Mouse (Mus musculus): ENCODE results near the gene Fbxo39. TPM values are rescaled to one million over a fixed set of nuclear protein-coding genes. Genes with fewer than 3 reads are reported as not detected.

The Fbxo39 gene
- total and polyA plus RNA-seq, 3 experiments = not detected

GRCm38 (mm10) chr11:72302230-72302629 lies 12.0 kb upstream of the Fbxo39 start:
- Histone ChIP-seq H3K9me3 (replicated peaks; ENCODE audit: insufficient read depth, low read length) (no peaks in the 10 kb centered on the region), H3K27me3 (ENCODE audit: control insufficient read depth in 1 of 2, insufficient read depth in 2 of 2, low read length in 2 of 2) (no peaks in the 10 kb centered on the region), H3K4me3 (ENCODE audit: control insufficient read depth in 1 of 2, insufficient read depth in 1 of 2, low read depth in 2 of 2, low read length in 2 of 2) (peak overlapping the region; percentile 64 to 100; a peak in 2 of 4 replicates), H3K27ac (ENCODE audit: control insufficient read depth, low read depth, low read length) (no peak overlapping the region), H3K36me3 (ENCODE audit: control insufficient read depth in 1 of 2, insufficient read depth in 2 of 2, low read length in 2 of 2) (no peaks in the 10 kb centered on the region), H3K79me2 (ENCODE audit: control insufficient read depth, insufficient read depth, low read length, poor library complexity) (no peaks in the 10 kb centered on the region; the same call in 1 of the 2 replicates), H3K4me1 (ENCODE audit: control insufficient read depth in 1 of 2, insufficient read depth in 2 of 2, low read length in 2 of 2) (peaks cover 7 to 14% of the 10 kb centered on the region in 2 experiments; a peak in 3 of 4 replicates), H3K9ac (ENCODE audit: control insufficient read depth, low read depth, low read length, poor library complexity, severe bottlenecking) (no peak overlapping the region)
- DNase-seq (ENCODE audit: low read depth, low spot score) = peak; percentile 1
- TF ChIP-seq ZMIZ1 (IDR thresholded peaks at IDR 0.05; ENCODE audit: low read depth, low read length) (no peak), HCFC1 (IDR thresholded peaks at IDR 0.05; ENCODE audit: low read depth, low read length) (no peak), ETS1 (IDR thresholded peaks at IDR 0.05; ENCODE audit: low read depth, low read length) (no peak), USF1 (IDR thresholded peaks at IDR 0.05; ENCODE audit: low read depth, low read length) (no peak)

GRCm38 (mm10) chr11:72307461-72307860 lies 6.8 kb upstream of the Fbxo39 start:
- Histone ChIP-seq H3K4me1 (ENCODE audit: control insufficient read depth in 1 of 2, insufficient read depth in 2 of 2, low read length in 2 of 2) (peaks cover 6 to 38% of the 10 kb centered on the region in 2 experiments), H3K9ac (ENCODE audit: control insufficient read depth, low read depth, low read length, poor library complexity, severe bottlenecking) (no peak overlapping the region), H3K36me3 (ENCODE audit: control insufficient read depth in 1 of 2, insufficient read depth in 2 of 2, low read length in 2 of 2) (peaks cover 0 to 23% of the 10 kb centered on the region in 2 experiments; a peak in 2 of 4 replicates), H3K4me3 (ENCODE audit: control insufficient read depth in 1 of 2, insufficient read depth in 1 of 2, low read depth in 2 of 2, low read length in 2 of 2) (no peak overlapping the region), H3K79me2 (ENCODE audit: control insufficient read depth, insufficient read depth, low read length, poor library complexity) (no peaks in the 10 kb centered on the region), H3K27me3 (ENCODE audit: control insufficient read depth in 1 of 2, insufficient read depth in 2 of 2, low read length in 2 of 2) (no peaks in the 10 kb centered on the region), H3K9me3 (replicated peaks; ENCODE audit: insufficient read depth, low read length) (no peaks in the 10 kb centered on the region), H3K27ac (ENCODE audit: control insufficient read depth, low read depth, low read length) (no peak overlapping the region)
- no peak for DNase-seq (ENCODE audit: low read depth, low spot score)
- TF ChIP-seq MYB (IDR thresholded peaks at IDR 0.05; ENCODE audit: low read depth, low read length) (no peak), UBTF (IDR thresholded peaks at IDR 0.05; ENCODE audit: borderline replicate concordance, insufficient read depth, low read depth, low read length) (no peak), TAL1 (IDR thresholded peaks at IDR 0.05; ENCODE audit: low read length) (no peak), JUND (IDR thresholded peaks at IDR 0.05; ENCODE audit: low read depth, low read length) (no peak), ZKSCAN1 (IDR thresholded peaks at IDR 0.05; ENCODE audit: low read depth, low read length) (no peak), ELF1 (IDR thresholded peaks at IDR 0.05; ENCODE audit: low read depth, low read length) (no peak), E2F4 (IDR thresholded peaks at IDR 0.05; ENCODE audit: borderline replicate concordance, low read depth, low read length) (no peak), BHLHE40 (IDR thresholded peaks at IDR 0.05; ENCODE audit: borderline replicate concordance, low read depth, low read length) (no peak)

GRCm38 (mm10) chr11:72308982-72309381 lies 5.3 kb upstream of the Fbxo39 start:
- H3K4me1 ChIP-seq (ENCODE audit: control insufficient read depth in 1 of 2, insufficient read depth in 2 of 2, low read length in 2 of 2) = peaks cover 6 to 31% of the 10 kb centered on the region in 2 experiments
- no peak overlapping the region for H3K9ac ChIP-seq (ENCODE audit: control insufficient read depth, low read depth, low read length, poor library complexity, severe bottlenecking)
- no peak overlapping the region for H3K27ac ChIP-seq (ENCODE audit: control insufficient read depth, low read depth, low read length)
- DNase-seq (ENCODE audit: low read depth, low spot score) = peak; percentile 82
- no peak overlapping the region for H3K4me3 ChIP-seq (ENCODE audit: control insufficient read depth in 1 of 2, insufficient read depth in 1 of 2, low read depth in 2 of 2, low read length in 2 of 2)
- H3K9me3 ChIP-seq (replicated peaks; ENCODE audit: insufficient read depth, low read length) = no peaks in the 10 kb centered on the region
- H3K27me3 ChIP-seq (ENCODE audit: control insufficient read depth in 1 of 2, insufficient read depth in 2 of 2, low read length in 2 of 2) = no peaks in the 10 kb centered on the region
- H3K79me2 ChIP-seq (ENCODE audit: control insufficient read depth, insufficient read depth, low read length, poor library complexity) = no peaks in the 10 kb centered on the region
- TF ChIP-seq MYC (IDR thresholded peaks at IDR 0.05; ENCODE audit: low read depth, low read length) (no peak), MAX (IDR thresholded peaks at IDR 0.05; ENCODE audit: low read length) (peak; percentile 59; the same call in 1 of the 2 replicates), GATA1 (IDR thresholded peaks at IDR 0.05; ENCODE audit: low read depth, low read length) (peak; percentile 78), MXI1 (IDR thresholded peaks at IDR 0.05; ENCODE audit: low read depth, low read length) (peak; percentile 50), EP300 (IDR thresholded peaks at IDR 0.05; ENCODE audit: low read depth in 1 of 2, low read length in 2 of 2) (peak; percentile 66 to 72; a peak in 3 of 4 replicates), POLR2A (IDR thresholded peaks at IDR 0.05; ENCODE audit: control insufficient read depth in 1 of 2, insufficient read depth in 1 of 2, low read depth in 1 of 2, low read length in 2 of 2, poor library complexity in 1 of 2) (no peak), KAT2A (conservative IDR thresholded peaks at IDR 0.05; ENCODE audit: low read depth, low read length) (no peak), HCFC1 (IDR thresholded peaks at IDR 0.05; ENCODE audit: low read depth, low read length) (0 out of 2 replicates have a peak, but pooled peaks have one; percentile 22), ETS1 (IDR thresholded peaks at IDR 0.05; ENCODE audit: low read depth, low read length) (peak; percentile 93), TAL1 (IDR thresholded peaks at IDR 0.05; ENCODE audit: low read length) (0 out of 2 replicates have a peak, but pooled peaks have one; percentile 8), RCOR1 (IDR thresholded peaks at IDR 0.05; ENCODE audit: low read depth, low read length) (peak; percentile 65), TCF12 (IDR thresholded peaks at IDR 0.05; ENCODE audit: low read depth, low read length) (peak; percentile 76), SIN3A (IDR thresholded peaks at IDR 0.05; ENCODE audit: low read length) (peak; percentile 43; the same call in 1 of the 2 replicates)
- H3K36me3 ChIP-seq (ENCODE audit: control insufficient read depth in 1 of 2, insufficient read depth in 2 of 2, low read length in 2 of 2) = peaks cover 0 to 23% of the 10 kb centered on the region in 2 experiments; a peak in 2 of 4 replicates
